Mouse (Mus musculus) forebrain, embryonic 13.5 days (tissue): Measurements from ENCODE around the gene Fam71a. TPM values are rescaled to one million over a fixed set of nuclear protein-coding genes. Genes with fewer than 3 reads are reported as not detected.
"Not testable (repeated sequence)": the region's sequence is repeated elsewhere in the genome, so short reads cannot be mapped to it uniquely, and the experiment has no call there.

Experiments
- ATAC-seq: fragments of 200-750 bp; cut with Nextera tagmentation; 2 replicates; pipeline ENCODE4 v1.8.0; 2017
- H3K27ac ChIP-seq: fragments of 300-500 bp; sonication (generic); 2 replicates; pipeline ENCODE4 v1.5.1; 2015; ENCODE audit warnings: inconsistent platforms, mild to moderate bottlenecking, moderate library complexity
- H3K27me3 ChIP-seq: fragments of 300-500 bp; sonication (generic); 2 replicates; pipeline ENCODE4 v1.6.1; 2015; ENCODE audit warnings: mild to moderate bottlenecking, inconsistent platforms
- H3K36me3 ChIP-seq: fragments of 300-500 bp; sonication (generic); 2 replicates; pipeline ENCODE4 v1.6.1; 2015; ENCODE audit warnings: mild to moderate bottlenecking, inconsistent platforms; ENCODE audit not compliant: poor library complexity, severe bottlenecking
- H3K4me1 ChIP-seq: fragments of 300-500 bp; sonication (generic); 2 replicates; pipeline ENCODE4 v1.6.1; 2015; ENCODE audit warnings: inconsistent platforms
- H3K4me2 ChIP-seq: fragments of 300-500 bp; sonication (generic); 2 replicates; pipeline ENCODE4 v1.6.1; 2015; ENCODE audit warnings: inconsistent platforms, mild to moderate bottlenecking, moderate library complexity
- H3K4me3 ChIP-seq: fragments of 300-500 bp; sonication (generic); 2 replicates; pipeline ENCODE4 v1.5.1; 2015; ENCODE audit warnings: mild to moderate bottlenecking, inconsistent platforms
- H3K9ac ChIP-seq: fragments of 300-500 bp; sonication (generic); 2 replicates; pipeline ENCODE4 v1.6.1; 2015; ENCODE audit warnings: mild to moderate bottlenecking, inconsistent platforms
- H3K9me3 ChIP-seq: fragments of 300-500 bp; sonication (generic); replicated peaks from 2 replicates; pipeline ENCODE4 v1.6.1; 2016; ENCODE audit warnings: inconsistent platforms
- WGBS: fragments of 180-500 bp; shearing (Covaris S2); methylation state at CpG from one replicate; pipeline ENCODE4 v1.1.7; 2015; 5-methylcytosine and 5-hydroxymethylcytosine counted together
- polyA plus RNA-seq: library from polyadenylated mRNA; unstranded; fragments of >200 nt; fragmentation: Nextera tagmentation; extraction: Ambion mirVana; gene quantifications from 2 replicates; pipeline ENCODE4 v1.2.1, GENCODE M21; 2015

Fam71a gene
- polyA plus RNA-seq, 1 experiment from 2014 or later, result not detected

DNA sequence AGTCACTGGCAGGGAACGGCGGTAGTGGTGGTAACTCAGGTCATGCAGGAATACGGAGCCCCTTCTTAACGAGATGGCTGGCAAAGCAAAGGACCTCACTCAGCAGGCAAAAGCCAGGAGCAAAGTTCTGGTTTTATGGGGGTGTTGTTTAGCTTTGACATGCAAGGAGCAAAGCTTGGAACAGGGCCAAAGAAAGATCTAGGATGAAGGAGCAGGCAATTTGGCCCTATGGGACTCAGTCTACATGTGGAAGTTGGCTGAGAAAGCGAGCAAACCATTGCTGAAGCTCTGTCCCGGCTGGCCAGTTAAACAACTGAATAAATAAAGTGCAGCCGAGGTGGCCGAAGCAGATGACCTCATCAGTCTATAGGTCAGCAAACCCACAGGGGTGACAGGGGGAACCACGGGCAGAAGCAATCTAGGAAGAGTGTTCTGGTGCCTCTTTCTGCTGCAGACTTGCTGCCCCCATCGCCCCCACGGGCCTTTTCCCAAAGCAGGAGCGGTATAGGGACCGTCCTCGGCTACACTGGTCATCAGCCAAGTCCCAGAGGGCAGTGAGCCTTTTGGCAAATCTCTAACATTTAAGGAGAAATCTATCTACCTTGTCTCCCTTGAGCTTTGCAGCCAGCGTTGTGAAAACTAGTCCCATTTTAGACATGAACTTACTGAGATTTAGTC, 14.0 kb upstream of the Fam71a start:
- H3K27me3 ChIP-seq, result peaks cover 61% of the 10 kb centered on the region
- H3K4me1 ChIP-seq, result peaks cover 21% of the 10 kb centered on the region
- no peak overlapping the region for H3K9ac ChIP-seq
- WGBS, result 43% methylated on average over 15 of the region's 15 CpGs
- H3K4me3 ChIP-seq, result no peak overlapping the region
- no peak overlapping the region for H3K4me2 ChIP-seq
- no peaks in the 10 kb centered on the region for H3K36me3 ChIP-seq
- no peaks in the 10 kb centered on the region for H3K9me3 ChIP-seq
- no peak overlapping the region for H3K27ac ChIP-seq
- no peak for ATAC-seq

DNA sequence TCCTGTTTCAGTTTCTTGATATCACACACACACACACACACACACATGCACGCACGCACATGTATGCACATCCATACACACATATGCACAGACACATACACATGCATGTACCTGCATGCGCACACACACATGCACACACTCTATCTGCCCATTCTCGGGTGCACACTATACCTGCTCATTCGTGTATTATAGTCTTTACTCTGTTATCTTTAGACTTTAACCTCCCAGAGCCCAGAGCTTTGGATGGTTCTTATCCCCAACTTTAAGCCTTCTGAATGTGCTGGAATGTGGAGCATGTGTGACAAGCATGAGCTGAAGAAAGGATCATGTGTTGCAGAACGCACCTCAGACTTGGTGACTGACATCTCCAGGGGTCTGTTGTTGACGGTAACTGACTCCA, 12.3 kb upstream of the Fam71a start:
- H3K27ac ChIP-seq, result no peak overlapping the region
- H3K4me1 ChIP-seq, result peaks cover 7% of the 10 kb centered on the region; the same call in 1 of the 2 replicates
- ATAC-seq, result no peak
- peaks cover 44% of the 10 kb centered on the region for H3K27me3 ChIP-seq
- H3K9me3 ChIP-seq, result no peaks in the 10 kb centered on the region
- H3K4me3 ChIP-seq, result no peak overlapping the region
- no peak overlapping the region for H3K9ac ChIP-seq
- H3K4me2 ChIP-seq, result no peak overlapping the region
- H3K36me3 ChIP-seq, result no peaks in the 10 kb centered on the region
- WGBS, result 84% methylated on average over 7 of the region's 7 CpGs

GRCm38 (mm10) chr1:191172487-191172886, 7.9 kb upstream of the Fam71a start:
- no peak for ATAC-seq
- peaks cover 7% of the 10 kb centered on the region for H3K27me3 ChIP-seq
- no peaks in the 10 kb centered on the region for H3K36me3 ChIP-seq
- no peaks in the 10 kb centered on the region for H3K4me1 ChIP-seq
- no peak overlapping the region for H3K4me2 ChIP-seq
- H3K27ac ChIP-seq, result no peak overlapping the region
- no peak overlapping the region for H3K9ac ChIP-seq
- H3K9me3 ChIP-seq, result no peaks in the 10 kb centered on the region
- H3K4me3 ChIP-seq, result no peak overlapping the region
- WGBS, result 19% methylated on average over 6 of the region's 6 CpGs

- 82% methylated on average over 2 of the region's 2 CpGs for WGBS
Measured at GRCm38 (mm10) chr1:191170444-191170843, 5.8 kb upstream of the Fam71a start.

DNA sequence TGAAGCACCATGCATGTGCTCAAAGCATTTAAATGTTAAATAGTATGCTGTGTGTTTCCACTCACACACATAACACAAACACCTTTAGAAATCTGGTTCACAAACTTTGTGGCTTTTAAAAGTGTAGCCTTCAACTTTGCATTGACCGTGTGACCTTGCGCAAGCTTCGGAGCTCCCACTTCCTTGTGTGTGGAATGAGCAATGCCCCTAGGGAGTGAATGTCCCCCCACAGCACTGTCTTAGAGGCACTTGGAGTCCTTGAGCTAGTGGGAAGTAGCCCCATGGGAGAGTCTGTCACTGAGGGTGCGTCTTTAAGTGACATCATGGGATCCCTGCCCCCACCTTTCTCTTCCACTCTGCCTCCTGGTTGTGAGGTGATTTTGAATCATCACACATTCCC, 1.6 kb upstream of the Fam71a start:
- no peak overlapping the region for H3K27ac ChIP-seq
- no peaks in the 10 kb centered on the region for H3K36me3 ChIP-seq
- no peak overlapping the region for H3K4me2 ChIP-seq
- no peaks in the 10 kb centered on the region for H3K9me3 ChIP-seq
- no peak for ATAC-seq
- no peak overlapping the region for H3K4me3 ChIP-seq
- 84% methylated on average over 4 of the region's 4 CpGs for WGBS
- H3K9ac ChIP-seq, result no peak overlapping the region
- H3K4me1 ChIP-seq, result peaks cover 8% of the 10 kb centered on the region; the same call in 1 of the 2 replicates
- H3K27me3 ChIP-seq, result no peaks in the 10 kb centered on the region

More at GRCm38 (mm10) chr1:191170444-191170843, 5.8 kb upstream of the Fam71a start:
- no peak overlapping the region for H3K27ac ChIP-seq
- H3K4me3 ChIP-seq, result no peak overlapping the region
- ATAC-seq, result no peak
- H3K9ac ChIP-seq, result no peak overlapping the region
- H3K36me3 ChIP-seq, result no peaks in the 10 kb centered on the region
- peaks cover 8% of the 10 kb centered on the region; the same call in 1 of the 2 replicates for H3K4me1 ChIP-seq
- H3K27me3 ChIP-seq, result peaks cover 4% of the 10 kb centered on the region; the same call in 1 of the 2 replicates
- H3K9me3 ChIP-seq, result no peaks in the 10 kb centered on the region
- H3K4me2 ChIP-seq, result no peak overlapping the region

DNA sequence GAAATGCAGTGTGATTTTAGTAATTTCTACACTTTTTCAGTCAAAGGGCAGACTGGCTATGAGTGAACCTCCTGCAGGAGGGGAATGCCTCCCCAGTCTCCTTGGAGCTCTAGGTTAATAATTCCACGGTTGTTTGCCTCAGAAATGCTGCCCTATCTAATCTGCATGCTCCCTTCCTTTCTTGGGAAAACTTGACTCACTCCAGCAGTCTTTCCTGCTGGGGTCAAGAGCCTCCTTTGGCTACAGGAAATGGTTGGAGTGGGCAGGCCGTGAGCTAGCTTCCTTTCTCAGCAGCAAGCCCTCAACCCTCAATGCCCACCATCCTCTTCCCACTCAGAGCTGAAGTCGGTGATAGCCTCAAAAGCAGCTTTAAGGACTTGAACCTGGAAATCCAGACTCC, 10.3 kb downstream of the Fam71a start:
- Histone ChIP-seq H3K9me3 (peaks cover 6% of the 10 kb centered on the region), H3K36me3 (no peaks in the 10 kb centered on the region), H3K4me2 (no peak overlapping the region), H3K27ac (no peak overlapping the region), H3K9ac (no peak overlapping the region), H3K4me1 (no peaks in the 10 kb centered on the region), H3K4me3 (no peak overlapping the region), H3K27me3 (no peaks in the 10 kb centered on the region)
- ATAC-seq, result no peak
- 68% methylated on average over 3 of the region's 3 CpGs for WGBS

GRCm38 (mm10) chr1:191153052-191153451, 11.6 kb downstream of the Fam71a start:
- Histone ChIP-seq H3K4me3 (no peak overlapping the region), H3K9me3 (peaks cover 6% of the 10 kb centered on the region), H3K36me3 (no peaks in the 10 kb centered on the region), H3K27ac (no peak overlapping the region), H3K4me2 (no peak overlapping the region), H3K4me1 (no peaks in the 10 kb centered on the region), H3K9ac (no peak overlapping the region), H3K27me3 (no peaks in the 10 kb centered on the region)
- no peak for ATAC-seq
- 20% methylated on average over 4 of the region's 4 CpGs for WGBS

DNA sequence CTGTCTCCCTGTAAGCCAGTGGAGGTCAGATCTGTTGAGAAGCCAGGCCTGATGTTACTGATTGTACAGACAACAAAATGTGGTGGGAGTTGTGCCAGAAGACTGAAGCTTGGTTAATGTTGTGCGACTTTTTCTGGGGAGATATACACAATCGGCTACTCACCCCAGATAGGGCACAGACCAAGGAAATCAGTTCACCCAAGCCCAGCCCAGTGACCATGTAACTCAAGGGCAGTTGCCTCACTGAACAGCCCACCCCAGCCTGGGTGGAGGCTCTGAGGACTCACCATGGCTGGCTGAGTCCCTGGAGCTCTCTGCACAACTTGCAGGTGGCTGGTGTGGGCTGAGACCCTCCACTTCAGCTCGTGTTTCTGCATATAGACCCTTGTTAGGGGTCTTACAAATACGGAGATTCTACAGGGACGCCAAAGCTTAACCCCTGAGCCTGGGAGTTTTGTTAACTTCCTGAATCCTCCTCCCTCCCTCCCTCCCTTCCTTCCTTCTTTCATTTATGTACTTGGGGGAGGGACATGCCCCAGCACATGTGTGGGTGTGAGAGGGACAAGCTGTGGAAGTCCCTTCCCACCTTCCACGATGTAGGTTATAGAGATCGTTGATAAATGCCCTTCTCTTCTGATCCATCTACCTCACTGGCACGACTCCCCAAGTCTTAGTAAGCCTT, 13.6 kb downstream of the Fam71a start:
- ATAC-seq, result no peak
- no peak overlapping the region for H3K4me3 ChIP-seq
- H3K4me1 ChIP-seq, result no peaks in the 10 kb centered on the region
- no peaks in the 10 kb centered on the region for H3K36me3 ChIP-seq
- WGBS, result 81% methylated on average over 8 of the region's 8 CpGs
- H3K27me3 ChIP-seq, result no peaks in the 10 kb centered on the region
- no peaks in the 10 kb centered on the region for H3K9me3 ChIP-seq
- no peak overlapping the region for H3K27ac ChIP-seq
- H3K4me2 ChIP-seq, result no peak overlapping the region
- no peak overlapping the region for H3K9ac ChIP-seq

GRCm38 (mm10) chr1:191149489-191149888, 15.1 kb downstream of the Fam71a start:
- 85% methylated on average over 5 of the region's 5 CpGs for WGBS
- H3K4me3 ChIP-seq, H3K9me3 ChIP-seq, H3K27me3 ChIP-seq, H3K4me1 ChIP-seq, H3K4me2 ChIP-seq, H3K36me3 ChIP-seq, ATAC-seq, H3K27ac ChIP-seq, H3K9ac ChIP-seq: not testable (repeated sequence)

GRCm38 (mm10) chr1:191140983-191141382, 23.6 kb downstream of the Fam71a start:
- H3K4me1 ChIP-seq, result peaks cover 7% of the 10 kb centered on the region; the same call in 1 of the 2 replicates
- no peak overlapping the region for H3K4me2 ChIP-seq
- ATAC-seq, result no peak
- no peak overlapping the region for H3K4me3 ChIP-seq
- H3K9me3 ChIP-seq, result no peaks in the 10 kb centered on the region
- WGBS, result 96% methylated on average over 8 of the region's 8 CpGs
- H3K9ac ChIP-seq, result no peak overlapping the region
- H3K36me3 ChIP-seq, result no peaks in the 10 kb centered on the region
- no peaks in the 10 kb centered on the region for H3K27me3 ChIP-seq
- no peak overlapping the region for H3K27ac ChIP-seq

DNA sequence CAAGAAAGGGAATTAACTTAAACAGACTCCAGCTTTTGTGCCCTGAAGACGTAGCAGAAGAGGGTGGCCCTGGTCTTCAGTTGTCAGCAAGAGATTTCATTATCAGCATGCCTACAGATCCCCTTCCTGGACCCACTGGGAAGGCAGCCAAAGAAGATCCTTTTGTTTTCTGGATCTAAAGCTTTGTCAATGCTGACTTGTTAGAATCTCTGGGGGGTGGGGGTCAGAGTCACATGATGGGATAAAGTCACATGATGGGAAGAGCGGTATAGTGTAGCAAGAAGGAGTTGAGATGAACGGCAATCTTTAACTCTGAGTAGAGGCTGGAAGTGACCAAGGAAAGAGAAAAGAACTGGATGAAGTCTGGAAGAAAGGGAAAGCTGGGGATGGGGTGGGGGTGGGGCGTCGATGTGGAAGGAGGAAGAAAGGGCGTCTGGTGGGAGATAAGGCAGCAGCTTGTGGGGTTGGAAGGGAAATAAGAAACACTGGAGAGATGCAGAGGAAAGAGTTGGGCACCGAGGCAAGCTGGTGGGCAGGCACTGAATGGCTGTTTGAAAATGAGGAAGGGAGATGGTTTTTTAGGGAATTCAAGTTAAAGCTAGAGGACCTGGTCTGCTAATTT, 25.6 kb downstream of the Fam71a start:
- WGBS, result 68% methylated on average over 7 of the region's 7 CpGs
- H3K27ac ChIP-seq, result no peak overlapping the region
- H3K4me3 ChIP-seq, result no peak overlapping the region
- H3K9me3 ChIP-seq, result no peaks in the 10 kb centered on the region
- H3K9ac ChIP-seq, result no peak overlapping the region
- no peak overlapping the region for H3K4me2 ChIP-seq
- no peaks in the 10 kb centered on the region for H3K27me3 ChIP-seq
- no peak for ATAC-seq
- H3K36me3 ChIP-seq, result no peaks in the 10 kb centered on the region
- peaks cover 7% of the 10 kb centered on the region; the same call in 1 of the 2 replicates for H3K4me1 ChIP-seq

DNA sequence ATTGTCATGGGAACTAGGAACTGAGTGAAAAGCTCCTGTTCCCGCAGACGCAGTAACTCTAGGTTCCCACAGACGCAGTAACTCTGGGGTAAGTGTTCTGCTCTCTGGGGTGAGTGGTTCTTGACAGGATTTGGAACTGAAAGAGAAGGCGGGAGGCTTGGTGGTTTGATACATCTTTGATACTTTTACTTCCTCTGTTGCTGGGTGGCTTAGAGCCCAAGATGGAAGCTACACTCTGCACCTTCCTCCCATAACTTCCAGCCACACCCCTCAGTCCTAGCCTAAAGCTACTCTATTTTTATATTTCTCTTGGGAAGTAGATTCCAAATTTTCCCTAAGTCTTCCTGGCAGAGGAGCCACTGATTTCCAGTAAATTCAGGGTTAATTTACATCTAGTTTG, 26.2 kb downstream of the Fam71a start:
- 88% methylated on average over 4 of the region's 4 CpGs for WGBS
- Histone ChIP-seq H3K4me1 (peaks cover 7% of the 10 kb centered on the region; the same call in 1 of the 2 replicates), H3K36me3 (no peaks in the 10 kb centered on the region), H3K27me3 (no peaks in the 10 kb centered on the region), H3K9ac (no peak overlapping the region), H3K4me3 (no peak overlapping the region), H3K27ac (no peak overlapping the region), H3K4me2 (no peak overlapping the region), H3K9me3 (no peaks in the 10 kb centered on the region)
- no peak for ATAC-seq
